Mouse (Mus musculus) forebrain, embryonic 14.5 days (tissue): Measurements from ENCODE around the gene Tgoln1. TPM values are rescaled to one million over a fixed set of nuclear protein-coding genes. Genes with fewer than 3 reads are reported as not detected.

Experiments
- ATAC-seq: fragments of 200-750 bp; cut with Nextera tagmentation; 2 replicates; pipeline ENCODE4 v1.8.0; 2017; ENCODE audit warnings: mild to moderate bottlenecking, moderate library complexity
- DNase-seq: peaks from one replicate; pipeline ENCODE4 v3.0.0-alpha.2; 2015; ENCODE audit warnings: low spot score
- H3K27ac ChIP-seq: fragments of 300-500 bp; sonication (generic); 2 replicates; pipeline ENCODE4 v1.5.1; 2014; ENCODE audit warnings: low read depth, mild to moderate bottlenecking, control low read depth, low read length, moderate library complexity
- H3K27me3 ChIP-seq: fragments of 300-500 bp; sonication (generic); replicated peaks from 2 replicates; pipeline ENCODE4 v1.6.1; 2014; ENCODE audit warnings: low read length, control low read depth, mixed read lengths; ENCODE audit not compliant: control insufficient read depth, insufficient read depth
- H3K36me3 ChIP-seq: fragments of 300-500 bp; sonication (generic); 2 replicates; pipeline ENCODE4 v1.6.1; 2014; ENCODE audit warnings: low read length, control low read depth; ENCODE audit not compliant: control insufficient read depth, insufficient read depth
- H3K4me1 ChIP-seq: fragments of 300-500 bp; sonication (generic); 2 replicates; pipeline ENCODE4 v1.6.1; 2014; ENCODE audit warnings: antibody characterized with exemption, low read length, control low read depth; ENCODE audit not compliant: control insufficient read depth, insufficient read depth
- H3K4me2 ChIP-seq: fragments of 300-500 bp; sonication (generic); 2 replicates; pipeline ENCODE4 v1.6.1; 2014; ENCODE audit warnings: mild to moderate bottlenecking, control low read depth, low read length
- H3K4me3 ChIP-seq: fragments of 300-500 bp; sonication (generic); 2 replicates; pipeline ENCODE4 v1.5.1; 2014; ENCODE audit warnings: low read depth, low read length, control low read depth
- H3K9ac ChIP-seq: fragments of 300-500 bp; sonication (generic); 2 replicates; pipeline ENCODE4 v1.6.1; 2014; ENCODE audit warnings: mild to moderate bottlenecking, low read length, control low read depth, moderate library complexity
- H3K9me3 ChIP-seq: fragments of 300-500 bp; sonication (generic); replicated peaks from 2 replicates; pipeline ENCODE4 v1.6.1; 2016; ENCODE audit warnings: low read length, control low read depth, mixed read lengths; ENCODE audit not compliant: control insufficient read depth
- WGBS: fragments of 180-500 bp; shearing (Covaris S2); extraction: QIAGEN DNeasy Blood & Tissue Kit; methylation state at CpG from one replicate; pipeline ENCODE4 v1.1.7; 2014; 5-methylcytosine and 5-hydroxymethylcytosine counted together
- polyA plus RNA-seq: library from polyadenylated mRNA; unstranded; fragments of >200 nt; fragmentation: Nextera tagmentation; extraction: Ambion mirVana; gene quantifications from 2 replicates; pipeline ENCODE4 v1.2.1, GENCODE M21; 2014

The Tgoln1 gene
- polyA plus RNA-seq, 1 experiment from 2014 or later: 34.0 TPM

GRCm38 (mm10) chr6:72570644-72571397, 46.0 kb downstream of the Tgoln1 start:
- 88% methylated on average over 10 of the region's 10 CpGs for WGBS
- Histone ChIP-seq H3K27ac (no peak overlapping the region), H3K4me2 (no peak overlapping the region), H3K9me3 (no peaks in the 10 kb centered on the region), H3K27me3 (no peaks in the 10 kb centered on the region), H3K4me3 (no peak overlapping the region), H3K36me3 (peaks cover 14% of the 10 kb centered on the region; the same call in 1 of the 2 replicates), H3K4me1 (no peaks in the 10 kb centered on the region), H3K9ac (no peak overlapping the region)
- ATAC-seq (no peak), DNase-seq (no peak)

GRCm38 (mm10) chr6:72568736-72569135, 48.1 kb downstream of the Tgoln1 start:
- H3K9ac ChIP-seq: no peak overlapping the region
- no peaks in the 10 kb centered on the region for H3K27me3 ChIP-seq
- H3K4me3 ChIP-seq: no peak overlapping the region
- no peak overlapping the region for H3K4me2 ChIP-seq
- H3K9me3 ChIP-seq: no peaks in the 10 kb centered on the region
- H3K4me1 ChIP-seq: no peaks in the 10 kb centered on the region
- no peak overlapping the region for H3K27ac ChIP-seq
- peaks cover 3% of the 10 kb centered on the region; the same call in 1 of the 2 replicates for H3K36me3 ChIP-seq
- 92% methylated on average over 10 of the region's 10 CpGs for WGBS
- ATAC-seq (no peak), DNase-seq (no peak)

GRCm38 (mm10) chr6:72567508-72567907, 49.3 kb downstream of the Tgoln1 start:
- Histone ChIP-seq H3K9me3 (no peaks in the 10 kb centered on the region), H3K27ac (no peak overlapping the region), H3K4me2 (no peak overlapping the region), H3K36me3 (peaks cover 3% of the 10 kb centered on the region; the same call in 1 of the 2 replicates), H3K27me3 (no peaks in the 10 kb centered on the region), H3K4me1 (no peaks in the 10 kb centered on the region), H3K9ac (no peak overlapping the region), H3K4me3 (no peak overlapping the region)
- ATAC-seq (no peak), DNase-seq (no peak)
- 89% methylated on average over 5 of the region's 5 CpGs for WGBS

GRCm38 (mm10) chr6:72566044-72566443, 50.8 kb downstream of the Tgoln1 start:
- no peak overlapping the region for H3K4me2 ChIP-seq
- peak overlapping the region; percentile 21; the same call in 1 of the 2 replicates for H3K9ac ChIP-seq
- no peaks in the 10 kb centered on the region for H3K4me1 ChIP-seq
- no peak overlapping the region for H3K27ac ChIP-seq
- H3K4me3 ChIP-seq: no peak overlapping the region
- WGBS: 1% methylated on average over 4 of the region's 4 CpGs
- ATAC-seq: peak; percentile 94
- H3K36me3 ChIP-seq: peaks cover 3% of the 10 kb centered on the region; the same call in 1 of the 2 replicates
- no peaks in the 10 kb centered on the region for H3K27me3 ChIP-seq
- H3K9me3 ChIP-seq: no peaks in the 10 kb centered on the region
- DNase-seq: peak; percentile 88

GRCm38 (mm10) chr6:72565506-72565905, 51.3 kb downstream of the Tgoln1 start:
- Histone ChIP-seq H3K36me3 (peaks cover 3% of the 10 kb centered on the region; the same call in 1 of the 2 replicates), H3K9ac (no peak overlapping the region; the same call in 1 of the 2 replicates), H3K4me1 (no peaks in the 10 kb centered on the region), H3K9me3 (no peaks in the 10 kb centered on the region), H3K4me2 (no peak overlapping the region), H3K27ac (no peak overlapping the region), H3K27me3 (no peaks in the 10 kb centered on the region), H3K4me3 (no peak overlapping the region)
- peak; percentile 4; the same call in 1 of the 2 replicates for ATAC-seq
- DNase-seq: no peak
- WGBS: 76% methylated on average over 7 of the region's 7 CpGs

- no peak overlapping the region for H3K9ac ChIP-seq
- no peaks in the 10 kb centered on the region for H3K4me1 ChIP-seq
- whole genome bisulfite sequencing: 73% methylated on average over 5 of the region's 5 CpGs
- H3K27me3 ChIP-seq: no peaks in the 10 kb centered on the region
- H3K4me2 ChIP-seq: no peak overlapping the region
- H3K36me3 ChIP-seq: peaks cover under 1% of the 10 kb centered on the region; the same call in 1 of the 2 replicates
- H3K4me3 ChIP-seq: no peak overlapping the region
- no peak for ATAC-seq
- DNase-seq: no peak
- no peaks in the 10 kb centered on the region for H3K9me3 ChIP-seq
- H3K27ac ChIP-seq: no peak overlapping the region
Measured at GRCm38 (mm10) chr6:72562894-72563293, 53.9 kb downstream of the Tgoln1 start.

GRCm38 (mm10) chr6:72562486-72562885, 54.3 kb downstream of the Tgoln1 start:
- 57% methylated on average over 6 of the region's 6 CpGs for WGBS
- no peaks in the 10 kb centered on the region for H3K27me3 ChIP-seq
- H3K4me3 ChIP-seq: no peak overlapping the region
- H3K27ac ChIP-seq: no peak overlapping the region
- H3K9me3 ChIP-seq: no peaks in the 10 kb centered on the region
- no peaks in the 10 kb centered on the region for H3K4me1 ChIP-seq
- no peak for ATAC-seq
- no peak overlapping the region for H3K4me2 ChIP-seq
- no peak for DNase-seq
- no peak overlapping the region for H3K9ac ChIP-seq
- no peaks in the 10 kb centered on the region for H3K36me3 ChIP-seq

- Histone ChIP-seq H3K9ac (no peak overlapping the region), H3K4me3 (no peak overlapping the region), H3K9me3 (no peaks in the 10 kb centered on the region), H3K4me1 (no peaks in the 10 kb centered on the region), H3K4me2 (no peak overlapping the region), H3K27me3 (no peaks in the 10 kb centered on the region), H3K36me3 (no peaks in the 10 kb centered on the region), H3K27ac (no peak overlapping the region)
- ATAC-seq: no peak
- DNase-seq: no peak
- 68% methylated on average over 8 of the region's 8 CpGs for WGBS
Measured at GRCm38 (mm10) chr6:72560801-72561200, 56.0 kb downstream of the Tgoln1 start.
